Mouse (Mus musculus) C2C12 (cell line): ENCODE measurements around the gene Slc22a7.

Experiments used
- CEBPB ChIP-seq: IDR thresholded peaks from one replicate; pipeline ENCODE4 v1.6.1; 2011; ENCODE audit warnings: low read depth, mild to moderate bottlenecking, control low read depth, moderate library complexity
- CTCF ChIP-seq: IDR thresholded peaks from one replicate; pipeline ENCODE4 v1.5.1; 2011; ENCODE audit not compliant: control insufficient read depth, insufficient read depth, insufficient read length
- MYOD1 ChIP-seq: IDR thresholded peaks from one replicate; pipeline ENCODE4 v1.6.1; 2011; ENCODE audit warnings: low read depth; ENCODE audit not compliant: control insufficient read depth, insufficient read length

DNA sequence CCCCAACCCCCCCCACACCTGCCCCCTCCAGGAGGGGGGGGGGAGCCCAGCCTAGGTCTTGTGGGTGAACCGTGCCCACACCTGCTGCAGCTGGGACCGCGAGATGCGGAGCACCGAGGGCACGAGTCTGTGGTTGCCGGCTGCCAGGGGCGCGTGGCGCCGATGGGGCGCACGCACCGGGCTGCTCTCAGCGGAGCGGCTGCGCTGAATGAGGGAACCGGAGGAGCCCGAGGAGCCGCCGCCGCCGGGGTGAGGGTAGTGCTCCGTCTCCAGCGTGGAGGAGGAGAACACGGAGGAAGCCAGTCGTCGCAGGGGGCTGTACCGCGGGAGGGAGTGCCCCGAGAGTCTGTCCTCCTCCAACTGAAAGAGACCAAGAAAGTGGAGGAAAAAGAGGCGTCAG, 22.4 kb upstream of the Slc22a7 start:
- no peak for TF ChIP-seq CTCF
- TF ChIP-seq MYOD1: no peak
- TF ChIP-seq CEBPB: no peak
